Mouse (Mus musculus): ENCODE measurements around the gene Slirp. TPM values are rescaled to one million over a fixed set of nuclear protein-coding genes. Genes with fewer than 3 reads are reported as not detected.
"Not testable (repeated sequence)": the region's sequence is repeated elsewhere in the genome, so short reads cannot be mapped to it uniquely, and the experiment has no call there.

Gene Slirp
- polyA plus RNA-seq, 1 experiment from 2014 or later, result 294 TPM

DNA sequence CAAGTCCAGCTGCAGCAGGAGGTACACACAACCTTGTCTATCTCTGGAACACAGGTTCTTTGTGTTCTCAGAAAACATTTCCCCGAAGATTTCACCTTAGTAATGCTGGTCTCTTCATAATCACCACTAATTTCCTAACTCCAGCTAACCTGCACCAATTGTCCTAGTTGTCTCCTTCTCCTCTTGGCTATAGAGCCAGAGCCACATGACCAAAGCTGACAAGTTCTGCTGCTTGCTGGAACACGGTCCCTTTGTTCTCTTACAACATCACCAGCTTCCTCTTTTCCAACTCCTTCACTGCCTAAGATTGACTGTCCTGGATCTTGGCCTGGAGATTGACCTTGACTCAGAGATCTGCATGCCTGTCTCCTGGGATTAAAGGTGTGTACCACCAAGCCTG lies 45.0 kb downstream of the Slirp start:
- H3K27ac ChIP-seq (ENCODE audit: low read depth, low read length); H3K4me1 ChIP-seq (replicated peaks; ENCODE audit: control insufficient read depth, insufficient read depth, low read length); H3K9ac ChIP-seq (ENCODE audit: low read length); H3K4me3 ChIP-seq (ENCODE audit: low read depth, low read length); H3K27me3 ChIP-seq (ENCODE audit: control insufficient read depth, insufficient read depth, low read length); ATAC-seq (replicated peaks; ENCODE audit: low FRiP score); H3K4me2 ChIP-seq (ENCODE audit: low read depth, low read length, severe bottlenecking); H3K36me3 ChIP-seq (ENCODE audit: control insufficient read depth, insufficient read depth, low read length); H3K9me3 ChIP-seq (ENCODE audit: control insufficient read depth, low read length); DNase-seq (ENCODE audit: low spot score): not testable (repeated sequence)
- WGBS, result 71% methylated on average over 2 of the region's 2 CpGs

DNA sequence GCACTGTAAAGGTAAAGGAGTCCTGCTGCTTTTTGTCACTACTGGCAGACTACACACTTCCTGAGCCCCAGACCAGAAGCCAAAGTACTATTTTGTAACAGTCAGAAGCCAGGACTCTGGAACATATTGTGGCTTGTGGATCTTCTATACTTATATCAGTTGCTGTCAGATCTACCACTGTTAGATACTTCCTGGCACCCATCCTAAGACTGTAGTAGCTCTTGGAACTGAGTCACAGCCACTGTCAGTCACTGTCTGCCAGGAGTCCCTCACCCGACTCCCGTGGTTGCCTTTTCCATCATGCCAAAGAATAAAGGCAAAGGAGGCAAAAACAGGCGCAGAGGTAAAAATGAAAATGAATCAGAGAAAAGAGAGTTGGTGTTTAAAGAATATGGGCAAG lies 50.7 kb downstream of the Slirp start, which contains the start of gene Gm5788:
Gene Gm5788 (plus strand): TSS at position 301 of the 400 bp plus-strand sequence.
- H3K9me3 ChIP-seq (ENCODE audit: control insufficient read depth, low read length); H3K27me3 ChIP-seq (ENCODE audit: control insufficient read depth, insufficient read depth, low read length); H3K4me3 ChIP-seq (ENCODE audit: low read depth, low read length); H3K9ac ChIP-seq (ENCODE audit: low read length); ATAC-seq (replicated peaks; ENCODE audit: low FRiP score); DNase-seq (ENCODE audit: low spot score); H3K4me1 ChIP-seq (replicated peaks; ENCODE audit: control insufficient read depth, insufficient read depth, low read length); H3K4me2 ChIP-seq (ENCODE audit: low read depth, low read length, severe bottlenecking); H3K36me3 ChIP-seq (ENCODE audit: control insufficient read depth, insufficient read depth, low read length); H3K27ac ChIP-seq (ENCODE audit: low read depth, low read length): not testable (repeated sequence)
- 95% methylated on average over 3 of the region's 3 CpGs for WGBS

Small RNAs within 50 kb of the gene (microRNA-seq; reads per million reads assigned to microRNA genes)
- gene Mir3068 (ENCODE audit: insufficient number of aligned reads), result 31.1 reads per million, percentile 20 among the genes with 10 or more reads in this experiment

Other genes starting within 250 kb of the Slirp start
- 1.4 and 1.6 TPM in 2 replicates for gene Samd15, start 244.2 kb upstream of the Slirp start, polyA plus RNA-seq (2014; fragmentation: Nextera tagmentation; extraction: Ambion mirVana)
- 4.9 and 5.1 TPM in 2 replicates for gene Tmed8, start 243.4 kb upstream of the Slirp start, polyA plus RNA-seq (2014; fragmentation: Nextera tagmentation; extraction: Ambion mirVana)
- 1.1 and 1.6 TPM in 2 replicates for gene Noxred1, start 205.2 kb upstream of the Slirp start, polyA plus RNA-seq (2014; fragmentation: Nextera tagmentation; extraction: Ambion mirVana)
- 61.0 and 63.3 TPM in 2 replicates for gene Vipas39, start 177.6 kb upstream of the Slirp start, polyA plus RNA-seq (2014; fragmentation: Nextera tagmentation; extraction: Ambion mirVana)
- gene Ahsa1, start 177.4 kb upstream of the Slirp start, polyA plus RNA-seq (2014; fragmentation: Nextera tagmentation; extraction: Ambion mirVana), result 213 and 221 TPM in 2 replicates
- gene Ism2, start 144.2 kb upstream of the Slirp start, polyA plus RNA-seq (2014; fragmentation: Nextera tagmentation; extraction: Ambion mirVana), result 1.0 and 2.3 TPM in 2 replicates
- 53.6 and 58.7 TPM in 2 replicates for gene Sptlc2, start 55.5 kb upstream of the Slirp start, polyA plus RNA-seq (2014; fragmentation: Nextera tagmentation; extraction: Ambion mirVana)
- gene Alkbh1, start 121 bp downstream of the Slirp start, polyA plus RNA-seq (2014; fragmentation: Nextera tagmentation; extraction: Ambion mirVana), result 54.8 and 56.8 TPM in 2 replicates
- 158 and 165 TPM in 2 replicates for gene Snw1, start 28.4 kb downstream of the Slirp start, polyA plus RNA-seq (2014; fragmentation: Nextera tagmentation; extraction: Ambion mirVana)
- gene Gm5788, start 50.8 kb downstream of the Slirp start, polyA plus RNA-seq (2014; fragmentation: Nextera tagmentation; extraction: Ambion mirVana), result not detected in 2 replicates
- gene Gm8300, start 70.4 kb downstream of the Slirp start, polyA plus RNA-seq (2014; fragmentation: Nextera tagmentation; extraction: Ambion mirVana), result not detected in 2 replicates
- not detected in 2 replicates for gene Oog1, start 158.8 kb downstream of the Slirp start, polyA plus RNA-seq (2014; fragmentation: Nextera tagmentation; extraction: Ambion mirVana)
- gene Gm4027, start 175.0 kb downstream of the Slirp start, polyA plus RNA-seq (2014; fragmentation: Nextera tagmentation; extraction: Ambion mirVana), result not detected in 2 replicates
- not detected in 2 replicates for gene Gm16381, start 200.7 kb downstream of the Slirp start, polyA plus RNA-seq (2014; fragmentation: Nextera tagmentation; extraction: Ambion mirVana)